Mouse (Mus musculus) gastrocnemius, postnatal 14 days (tissue): Measurements from ENCODE around the gene Rapgef1. TPM values are rescaled to one million over a fixed set of nuclear protein-coding genes. Genes with fewer than 3 reads are reported as not detected.
A peak's percentile ranks its signal among the peaks of the same experiment; 100 is the strongest.

ENCODE experiments used
- DNase-seq: peaks from one replicate; pipeline ENCODE4 v3.0.0; 2021; ENCODE audit warnings: mixed read lengths
- intact Hi-C: fragments of 180-260 bp; cut with DNase I; formaldehyde crosslinking; loops from one replicate; pipeline ENCODE4 v1.15.1; 2025; ENCODE audit warnings: low total_unique reads
- long read RNA-seq, 2 experiments: library from polyadenylated mRNA; stranded (forward); transcript quantifications; one replicate each; pipeline ENCODE4 v2.0.0; 2021
- total RNA-seq, 2 experiments: library from RNA; stranded (reverse); gene quantifications; 2 replicates each; pipeline ENCODE4 v1.2.3; 2021

Rapgef1 gene
- total RNA-seq = 10 to 100 TPM; 75.7 to 81.9 TPM
- long read RNA-seq, experiment 1, full-length matches to known transcripts = 3 of 31 reads
- long read RNA-seq, experiment 1, partial matches to known transcripts = 15 of 31 reads
- long read RNA-seq, experiment 1, other reads (novel, unspliced or antisense) = 13 of 31 reads
- long read RNA-seq, experiment 2, full-length matches to known transcripts = 6 of 58 reads
- long read RNA-seq, experiment 2, partial matches to known transcripts = 15 of 58 reads
- long read RNA-seq, experiment 2, other reads (novel, unspliced or antisense) = 37 of 58 reads

DNA sequence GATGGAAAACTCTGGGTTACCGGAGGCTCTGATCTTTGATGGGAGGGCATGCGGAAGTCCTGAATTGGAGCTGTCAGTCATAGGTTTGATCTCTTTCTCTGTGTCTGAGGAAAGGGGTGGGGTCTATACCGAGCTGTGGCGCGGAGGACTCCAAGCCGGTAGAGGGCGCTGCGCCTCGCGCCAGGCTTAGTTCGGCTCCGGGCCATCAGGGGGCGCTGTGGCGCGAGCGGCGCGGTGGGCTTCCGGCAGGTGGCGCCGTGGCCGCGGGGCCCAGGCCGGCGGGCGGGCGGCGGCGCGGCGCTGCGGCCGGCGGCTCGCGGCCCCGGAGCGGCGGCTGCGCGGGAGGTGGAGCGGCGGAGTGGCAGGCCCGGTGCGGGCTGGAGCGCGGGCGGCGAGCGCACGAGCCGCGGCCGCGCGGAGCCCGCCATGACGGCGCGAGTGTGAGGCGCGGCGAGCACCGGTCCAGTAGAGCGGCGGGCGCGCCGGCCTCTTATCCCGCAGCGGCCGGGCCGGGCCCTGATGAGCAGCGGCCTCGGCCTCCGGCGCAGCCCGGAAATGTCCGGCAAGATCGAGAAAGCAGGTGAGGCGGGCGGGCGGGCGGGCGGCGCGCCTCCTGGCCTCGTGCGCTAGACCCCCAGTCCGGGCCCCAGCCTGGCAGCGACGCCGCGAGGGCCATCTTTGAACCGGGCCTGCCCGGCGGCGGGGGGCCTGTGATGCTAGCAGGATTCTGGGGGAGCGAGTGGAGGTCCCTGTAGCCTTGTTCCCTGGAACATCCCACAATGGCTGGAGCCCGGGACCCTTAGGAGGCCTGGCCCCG is at the start of gene Rapgef1:
Rapgef1 (plus strand) TSS at position 237 of the 817 bp plus-strand sequence.
- intact Hi-C loops = loop anchor here (2.0 to 10.0 kb wide), 3 partner anchors 31 to 115 kb away; no protein-coding TSS in a partner anchor
- peak; percentile 87 for DNase-seq

DNA sequence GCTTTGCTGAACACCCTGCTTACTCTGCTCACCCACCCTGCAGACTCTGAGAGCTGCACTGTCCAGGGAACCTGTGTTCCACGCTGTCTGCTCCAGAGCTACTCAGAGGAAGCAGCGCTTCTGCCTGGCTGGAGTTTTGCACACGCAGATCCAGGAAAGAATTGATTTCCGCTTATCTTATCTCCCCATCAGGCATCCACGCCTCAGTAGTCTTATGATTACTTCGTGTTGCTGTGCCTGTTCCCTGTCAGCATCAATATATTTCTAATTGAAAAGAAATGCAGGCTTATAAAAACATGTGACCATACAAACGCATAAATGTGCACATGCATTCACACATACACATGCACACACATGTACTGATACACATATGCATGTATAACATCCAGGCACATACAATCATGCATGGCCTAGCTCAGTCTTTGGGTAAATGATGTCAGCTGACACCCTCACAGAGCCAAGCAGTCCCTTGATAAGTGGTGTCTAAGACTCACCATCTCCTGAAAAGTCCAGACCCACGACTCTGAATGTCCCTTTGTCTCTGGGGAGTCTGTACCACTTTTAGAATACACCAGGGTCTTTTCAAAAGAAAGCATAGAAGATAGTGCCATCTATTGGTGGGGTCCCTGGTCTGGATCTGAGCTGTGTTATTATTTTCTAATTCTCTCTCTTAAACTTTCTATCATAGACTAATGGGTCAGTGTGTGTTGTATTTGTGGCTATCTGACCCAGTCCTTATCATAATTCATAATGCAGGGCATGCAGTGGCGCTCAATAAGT is 47.4 kb upstream of the Rapgef1 start:
- intact Hi-C loops = no loop called here
- DNase-seq = no peak

- DNase-seq = peak; percentile 19
- intact Hi-C loops = no loop called here
Measured at GRCm38 (mm10) chr2:29572811-29573427, 46.6 kb upstream of the Rapgef1 start.

DNA sequence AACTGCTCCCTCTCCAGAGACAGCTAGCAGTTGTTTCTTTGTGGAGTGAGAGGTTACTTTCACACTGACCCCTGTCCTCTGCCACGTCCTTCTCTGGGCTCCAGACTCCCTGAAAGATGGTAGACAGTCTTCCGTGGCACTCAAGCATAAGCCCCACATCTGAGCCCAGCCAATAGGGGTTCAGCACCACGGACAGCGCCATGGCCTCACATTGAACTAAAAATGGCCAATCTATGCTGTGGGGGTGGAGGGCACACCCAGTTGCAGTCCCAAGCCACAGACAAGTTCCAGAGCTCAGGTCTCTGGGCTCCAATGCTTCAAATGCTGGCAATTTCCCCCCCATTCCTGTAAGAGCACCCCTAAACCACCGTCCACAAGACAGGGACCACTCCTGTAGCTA is 45.9 kb upstream of the Rapgef1 start:
- intact Hi-C loops = no loop called here
- DNase-seq = peak; percentile 45

- no peak for DNase-seq
- intact Hi-C loops = no loop called here
Measured at GRCm38 (mm10) chr2:29574187-29574586, 45.3 kb upstream of the Rapgef1 start.

DNA sequence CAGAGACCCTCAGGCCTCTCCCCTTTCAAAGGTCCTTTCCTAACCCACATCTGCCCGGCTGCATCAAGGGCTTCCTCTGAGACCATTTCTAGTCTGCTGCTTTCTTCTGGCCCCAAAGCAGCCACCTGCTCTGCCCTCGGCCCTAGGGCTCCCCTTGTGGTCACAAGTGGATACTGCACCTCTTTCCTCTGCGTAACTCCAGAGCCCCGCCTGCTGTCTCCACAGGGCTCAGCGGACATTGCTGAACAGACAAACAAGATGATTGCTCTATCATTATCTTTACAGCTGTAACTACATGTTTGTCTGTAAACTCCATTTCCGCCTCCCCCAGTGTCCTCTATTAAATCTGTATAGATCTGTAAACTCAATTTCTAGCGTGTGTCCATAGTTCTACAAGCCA is 37.1 kb upstream of the Rapgef1 start:
- intact Hi-C loops = no loop called here
- peak; percentile 77 for DNase-seq

- DNase-seq = no peak
- intact Hi-C loops = no loop called here
Measured at GRCm38 (mm10) chr2:29586017-29586702, 33.4 kb upstream of the Rapgef1 start.

DNA sequence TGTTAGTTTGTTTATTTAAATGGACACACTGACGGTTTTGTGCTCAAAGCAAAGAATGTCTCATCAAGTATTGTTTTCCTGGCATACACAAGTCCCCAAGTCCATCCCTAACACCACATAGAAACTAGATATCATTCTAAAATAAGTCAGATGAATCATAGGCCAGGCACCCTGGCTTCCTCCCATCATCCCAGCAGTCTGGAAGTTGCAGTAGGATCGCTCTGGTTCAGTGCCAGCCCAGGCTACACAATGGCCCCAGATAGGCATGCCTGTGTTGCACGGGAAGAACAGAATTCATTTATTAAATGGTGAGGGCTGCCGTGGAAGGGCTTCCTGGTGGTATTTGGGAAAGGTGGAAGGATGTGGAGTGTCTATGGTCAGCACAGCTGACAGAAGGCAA is 31.5 kb upstream of the Rapgef1 start:
- intact Hi-C loops = no loop called here
- no peak for DNase-seq

GRCm38 (mm10) chr2:29589266-29589665 is 30.3 kb upstream of the Rapgef1 start:
- intact Hi-C loops = no loop called here
- DNase-seq = no peak

DNA sequence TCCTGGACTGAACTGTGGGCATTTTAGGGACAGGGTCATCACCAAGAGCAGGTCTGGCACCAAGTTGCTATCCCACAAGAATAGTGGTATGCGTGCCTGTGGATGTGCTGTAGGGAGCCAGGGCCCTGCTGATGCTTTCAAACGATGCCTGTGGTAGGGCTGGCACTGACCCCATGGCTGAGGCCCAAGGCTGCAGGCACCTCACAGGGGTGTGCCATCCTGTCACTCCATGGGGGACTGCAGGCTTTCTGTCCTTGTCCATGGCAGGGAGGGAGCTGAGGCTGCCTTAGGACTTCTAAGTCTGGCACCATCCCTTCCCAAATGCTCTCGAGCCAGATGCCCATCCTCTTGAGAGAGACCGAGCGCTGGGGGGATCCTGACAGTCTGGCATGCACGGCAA is 27.9 kb upstream of the Rapgef1 start:
- intact Hi-C loops = no loop called here

DNA sequence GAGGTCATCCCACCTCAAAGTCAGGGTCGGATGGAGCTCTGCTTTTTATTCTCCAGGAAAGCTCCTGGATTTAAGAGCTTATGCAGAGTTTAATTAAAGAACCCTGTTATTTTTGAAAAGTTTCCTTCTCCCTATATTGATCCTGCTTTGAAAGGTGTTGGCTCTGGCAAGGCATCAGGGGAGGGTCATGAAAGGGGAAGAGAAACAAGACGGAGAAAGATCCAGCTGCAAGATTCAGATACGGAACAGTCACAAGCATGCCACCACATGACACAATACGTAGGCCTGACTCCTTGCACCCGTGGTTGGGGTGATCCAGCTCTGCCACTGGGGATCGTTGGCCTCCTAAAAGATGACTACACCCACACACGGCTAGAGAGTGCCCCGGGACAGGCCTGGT is 27.0 kb upstream of the Rapgef1 start:
- no peak for DNase-seq

More for the DNA sequence above, 27.9 kb upstream of the Rapgef1 start:
- DNase-seq = no peak

GRCm38 (mm10) chr2:29603930-29604329 is 15.6 kb upstream of the Rapgef1 start:
- intact Hi-C loops = no loop called here
- peak; percentile 85 for DNase-seq

More for the DNA sequence above, 27.0 kb upstream of the Rapgef1 start:
- intact Hi-C loops = no loop called here

DNA sequence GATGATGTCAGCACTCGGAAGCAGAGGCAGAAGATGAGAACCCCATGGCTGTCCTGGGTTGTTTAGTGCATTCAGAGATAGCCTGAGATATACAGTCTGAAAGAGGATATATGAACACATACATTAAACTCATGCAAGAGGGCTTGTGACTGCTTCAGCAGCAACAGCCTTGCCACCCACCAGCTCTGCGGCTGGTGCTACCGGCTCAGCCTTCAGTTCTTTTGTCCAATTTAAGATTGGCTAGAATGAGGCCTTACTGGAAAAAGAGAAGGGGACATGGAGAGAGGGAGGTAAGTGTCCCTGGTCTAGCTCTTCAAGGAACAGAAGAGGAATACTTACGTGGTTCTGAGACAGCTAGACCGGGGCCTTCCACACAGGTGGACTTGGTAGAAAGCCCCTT is 13.9 kb upstream of the Rapgef1 start:
- no peak for DNase-seq
- intact Hi-C loops = no loop called here

DNA sequence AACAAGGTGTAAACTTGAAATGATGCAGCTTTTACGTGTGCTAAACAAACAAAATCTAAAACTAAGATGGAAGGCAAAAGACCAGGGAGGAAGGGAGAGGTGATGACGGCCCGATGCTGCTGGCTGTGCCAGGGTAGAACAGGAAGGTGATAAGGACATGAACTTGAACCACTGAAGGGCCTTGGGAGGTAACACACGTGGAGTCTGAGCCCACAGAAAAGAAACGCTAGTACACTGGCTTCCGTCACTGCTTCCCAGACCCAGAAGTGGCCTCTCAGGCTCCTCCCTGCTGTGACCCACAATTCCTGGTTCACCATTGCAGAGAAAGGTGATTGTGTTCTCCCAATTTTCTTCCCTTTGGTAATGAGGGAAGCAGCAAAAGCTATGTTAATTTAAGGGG is 13.1 kb upstream of the Rapgef1 start:
- intact Hi-C loops = no loop called here
- DNase-seq = no peak

DNA sequence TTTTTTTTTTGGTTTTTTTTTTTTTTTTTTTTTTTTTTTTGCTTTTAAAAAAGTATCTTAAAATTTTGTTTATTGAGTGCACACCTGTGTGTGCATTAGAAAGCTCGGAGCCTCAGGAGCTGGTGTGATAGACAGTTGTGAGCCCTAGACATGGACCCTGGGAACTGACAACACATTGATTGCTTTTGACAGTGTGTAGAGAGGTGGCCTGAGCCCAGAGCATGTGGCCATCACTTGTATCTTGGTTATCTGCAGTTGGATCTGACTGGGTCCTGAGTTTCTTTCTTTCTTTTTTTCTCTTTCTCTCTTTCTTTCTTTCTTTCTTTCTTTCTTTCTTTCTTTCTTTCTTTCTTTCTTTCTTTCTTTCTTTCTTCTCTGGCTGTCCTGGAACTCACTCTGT is 2.2 kb upstream of the Rapgef1 start:
- intact Hi-C loops = loop anchor here (5.0 to 10.0 kb wide), 2 partner anchors 55 to 117 kb away; no protein-coding TSS in a partner anchor

DNA sequence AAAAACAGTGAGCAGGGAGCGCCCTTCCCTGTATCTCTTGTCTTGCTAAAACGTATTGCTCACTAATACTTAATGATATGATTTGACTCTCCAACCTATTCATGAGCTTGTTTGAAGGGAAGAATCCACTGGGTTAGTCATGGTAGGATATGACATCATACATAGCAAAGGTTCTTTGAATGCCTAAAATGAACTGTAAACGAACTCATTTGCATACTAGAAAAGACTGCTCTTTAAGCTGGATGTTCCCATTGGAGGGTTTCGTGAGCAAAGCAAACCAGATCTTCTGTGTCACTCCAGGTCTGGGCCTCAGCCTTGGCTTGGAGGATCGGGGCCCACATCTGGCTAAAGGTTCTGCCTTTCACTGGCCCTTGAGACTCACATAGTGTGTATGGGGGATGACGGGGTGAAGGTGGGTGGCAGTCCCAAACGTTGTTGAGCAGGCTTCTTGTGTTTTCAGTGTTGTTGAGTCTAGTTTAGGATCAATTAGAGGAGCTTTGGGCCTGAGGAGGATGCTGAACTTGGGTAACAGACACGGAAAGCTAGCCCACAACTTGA is 515 bp upstream of the Rapgef1 start:
- no peak for DNase-seq
- intact Hi-C loops = loop anchor here (2.0 to 10.0 kb wide), 3 partner anchors 32 to 116 kb away; no protein-coding TSS in a partner anchor

More for the DNA sequence above, 2.2 kb upstream of the Rapgef1 start:
- DNase-seq = no peak

GRCm38 (mm10) chr2:29620301-29620827 is 844 bp downstream of the Rapgef1 start:
- intact Hi-C loops = no loop called here
- no peak for DNase-seq

DNA sequence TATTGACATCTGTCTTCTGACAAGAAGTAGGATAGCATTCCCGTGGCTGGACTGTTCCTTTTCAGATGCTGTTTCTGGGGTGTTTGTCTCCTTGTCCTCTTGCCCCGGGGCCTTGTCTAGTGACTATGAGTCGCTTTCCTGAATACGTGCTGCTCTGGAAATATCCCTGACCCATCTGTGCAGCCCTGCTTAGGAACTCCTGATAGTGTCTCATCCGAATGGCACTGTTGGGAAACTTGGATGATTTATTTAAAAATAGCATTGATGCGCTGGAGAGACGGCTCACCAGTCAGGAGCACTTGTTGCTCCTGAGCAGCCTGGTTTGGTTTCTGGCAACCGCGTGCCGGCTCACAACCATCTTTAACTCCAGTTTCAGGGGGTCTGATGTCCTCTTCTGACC is 1.6 kb downstream of the Rapgef1 start:
- intact Hi-C loops = no loop called here
- no peak for DNase-seq
